Mouse (Mus musculus): Measurements from ENCODE around the gene Defb33. TPM values are rescaled to one million over a fixed set of nuclear protein-coding genes. Genes with fewer than 3 reads are reported as not detected.

Defb33 gene
- total RNA-seq (2021): not detected
- long read RNA-seq, experiment 1: 0 reads
- long read RNA-seq, experiment 2: 0 reads

GRCm38 (mm10) chr8:20892369-20892768, at the start of gene Defb33:
Defb33 (plus strand) TSS chr8:20892669.
- no peak for DNase-seq

GRCm38 (mm10) chr8:20874608-20875007, 17.9 kb upstream of the Defb33 start:
- no peak for DNase-seq

GRCm38 (mm10) chr8:20902527-20902926, 10.1 kb downstream of the Defb33 start, which contains the start of gene Gm15056:
Gm15056 (minus strand) TSS chr8:20902627.
- DNase-seq: no peak

GRCm38 (mm10) chr8:20907119-20907518, 14.7 kb downstream of the Defb33 start:
- DNase-seq: no peak

GRCm38 (mm10) chr8:20908256-20908655, 15.8 kb downstream of the Defb33 start:
- DNase-seq: no peak

GRCm38 (mm10) chr8:20912288-20912687, 19.8 kb downstream of the Defb33 start:
- DNase-seq: no peak

- DNase-seq: no peak
Measured at GRCm38 (mm10) chr8:20921971-20922370, 29.5 kb downstream of the Defb33 start, which contains the start of gene Gm6040. Gm6040 (minus strand) TSS chr8:20922071.

- DNase-seq: no peak
Measured at GRCm38 (mm10) chr8:20944610-20945009, 52.1 kb downstream of the Defb33 start, which contains the start of gene AY761185. AY761185 (minus strand) TSS chr8:20944710.

Other genes with a start within 250 kb of the Defb33 start
- gene Gm15056, start 10.0 kb downstream of the Defb33 start, total RNA-seq (2021): not detected
- gene Gm6040, start 29.4 kb downstream of the Defb33 start, total RNA-seq (2021): not detected
- not detected for gene AY761185, start 52.0 kb downstream of the Defb33 start, total RNA-seq (2021)
- not detected for gene Defa21, start 132.9 kb downstream of the Defb33 start, total RNA-seq (2021)
- not detected for gene Defa23, start 162.4 kb downstream of the Defb33 start, total RNA-seq (2021)
- not detected for gene Defa35, start 172.4 kb downstream of the Defb33 start, total RNA-seq (2021)
- not detected for gene Defa25, start 191.8 kb downstream of the Defb33 start, total RNA-seq (2021)
- not detected for gene Gm14851, start 203.4 kb downstream of the Defb33 start, total RNA-seq (2021)
- not detected for gene Defa30, start 242.0 kb downstream of the Defb33 start, total RNA-seq (2021)

All from gastrocnemius, postnatal 25 days (tissue).